Mouse (Mus musculus) right cerebral cortex, postnatal 10 days (tissue): ENCODE measurements at regions not wholly inside any gene's neighbourhood (a gene's known extent, or its start where the extent isn't known, plus 50 kb on each side); places are given as distances from the start of the nearest gene placed in this dataset.

Experiments
- DNase-seq, 2 experiments: peaks; one replicate each; pipeline ENCODE4 v3.0.0; 2021; ENCODE audit warnings: low spot score in 2 of 2

- DNase-seq: no peak
Observed at GRCm38 (mm10) chr19:32881443-32881842, 124.1 kb downstream of the Pten start.

- DNase-seq: no peak
Observed at GRCm38 (mm10) chr19:32884279-32884678, 127.0 kb downstream of the Pten start.

- no peak for DNase-seq
Observed at GRCm38 (mm10) chr19:32885481-32886131, 128.3 kb downstream of the Pten start.

- DNase-seq: no peak
Observed at GRCm38 (mm10) chr19:32887190-32887589, 129.9 kb downstream of the Pten start.

DNA sequence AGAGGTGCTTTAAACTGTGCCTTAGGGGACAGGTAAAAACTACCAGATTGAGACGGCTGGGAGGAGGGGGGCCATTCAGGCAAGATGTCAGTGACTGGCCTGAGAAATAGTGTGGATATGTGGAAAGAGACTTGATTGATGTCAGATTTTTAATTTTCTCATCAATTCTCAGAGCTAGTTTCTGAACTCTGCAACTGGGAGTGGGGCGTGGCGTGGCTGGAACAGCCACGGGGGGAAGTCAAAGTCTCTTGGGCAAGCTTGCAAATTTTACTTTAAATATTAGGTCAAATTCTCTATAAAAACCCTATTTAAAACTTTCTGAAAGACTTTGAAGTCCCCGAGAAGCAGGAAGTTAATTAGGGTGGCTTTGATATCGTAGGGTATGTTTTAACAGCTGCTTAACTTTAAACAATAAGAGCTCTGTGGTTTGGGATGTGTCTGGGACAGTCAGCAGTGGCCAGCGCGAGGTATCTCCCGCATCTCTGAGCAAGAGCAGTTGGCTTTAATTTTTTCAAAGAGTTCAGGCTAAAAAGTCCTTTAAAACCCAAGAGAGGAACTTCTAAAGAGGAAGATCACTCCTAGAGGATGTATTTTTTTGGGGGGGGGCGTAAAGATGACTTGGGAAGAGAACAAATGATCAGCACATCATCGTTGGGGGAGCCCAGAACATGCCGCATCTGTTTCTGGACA is 131.5 kb downstream of the Pten start:
- no peak for DNase-seq

DNA sequence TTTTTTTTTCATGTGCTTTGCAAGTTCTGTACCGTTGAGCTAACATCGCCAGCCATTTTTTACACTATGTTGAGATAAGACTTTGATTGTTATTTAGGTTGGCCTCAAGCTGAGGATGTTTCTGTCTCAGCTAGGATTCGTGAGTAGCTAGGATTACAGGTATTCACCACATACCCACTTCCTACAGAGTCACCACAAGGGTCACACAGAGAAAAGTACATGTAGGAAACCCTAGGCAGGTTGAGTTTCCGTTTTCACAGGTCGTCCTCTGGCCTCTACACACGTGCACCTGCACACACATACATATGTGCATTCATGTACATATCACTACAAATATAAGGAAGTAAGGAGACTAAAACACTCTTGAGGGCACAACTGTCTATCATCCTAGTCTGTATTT is 133.5 kb downstream of the Pten start:
- no peak for DNase-seq

- no peak for DNase-seq
Observed at GRCm38 (mm10) chr19:32892469-32892868, 135.2 kb downstream of the Pten start.

- no peak for DNase-seq
Observed at GRCm38 (mm10) chr19:32903454-32904108, 146.3 kb downstream of the Pten start.

GRCm38 (mm10) chr19:32904517-32904916 is 147.2 kb downstream of the Pten start:
- DNase-seq: no peak

GRCm38 (mm10) chr19:32905901-32906431 is 148.7 kb downstream of the Pten start:
- DNase-seq: no peak

GRCm38 (mm10) chr19:32906820-32907219 is 149.5 kb downstream of the Pten start:
- DNase-seq: peak in 1 of 2 experiments; percentile 31

GRCm38 (mm10) chr19:32910050-32910462 is 152.8 kb downstream of the Pten start:
- no peak for DNase-seq

DNA sequence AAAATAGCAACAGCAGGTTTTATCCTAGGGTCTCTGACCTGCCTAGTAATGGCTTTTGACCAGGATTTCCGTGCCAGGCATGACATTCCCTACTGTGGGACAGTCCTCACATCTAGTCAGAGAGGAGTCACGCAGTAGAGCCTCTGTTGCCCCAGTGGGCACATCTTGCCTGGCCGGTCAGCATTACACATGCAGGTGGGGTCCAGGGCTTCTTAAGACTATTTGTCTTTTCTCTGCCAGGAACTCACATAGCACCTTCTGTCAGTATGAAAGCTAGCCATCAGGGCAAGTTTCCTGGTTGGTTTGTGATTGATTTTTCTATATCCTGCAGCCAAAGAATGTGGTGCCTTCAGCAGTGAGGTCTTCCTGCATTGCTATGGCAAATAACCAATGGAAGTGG is 155.0 kb downstream of the Pten start:
- no peak for DNase-seq

DNA sequence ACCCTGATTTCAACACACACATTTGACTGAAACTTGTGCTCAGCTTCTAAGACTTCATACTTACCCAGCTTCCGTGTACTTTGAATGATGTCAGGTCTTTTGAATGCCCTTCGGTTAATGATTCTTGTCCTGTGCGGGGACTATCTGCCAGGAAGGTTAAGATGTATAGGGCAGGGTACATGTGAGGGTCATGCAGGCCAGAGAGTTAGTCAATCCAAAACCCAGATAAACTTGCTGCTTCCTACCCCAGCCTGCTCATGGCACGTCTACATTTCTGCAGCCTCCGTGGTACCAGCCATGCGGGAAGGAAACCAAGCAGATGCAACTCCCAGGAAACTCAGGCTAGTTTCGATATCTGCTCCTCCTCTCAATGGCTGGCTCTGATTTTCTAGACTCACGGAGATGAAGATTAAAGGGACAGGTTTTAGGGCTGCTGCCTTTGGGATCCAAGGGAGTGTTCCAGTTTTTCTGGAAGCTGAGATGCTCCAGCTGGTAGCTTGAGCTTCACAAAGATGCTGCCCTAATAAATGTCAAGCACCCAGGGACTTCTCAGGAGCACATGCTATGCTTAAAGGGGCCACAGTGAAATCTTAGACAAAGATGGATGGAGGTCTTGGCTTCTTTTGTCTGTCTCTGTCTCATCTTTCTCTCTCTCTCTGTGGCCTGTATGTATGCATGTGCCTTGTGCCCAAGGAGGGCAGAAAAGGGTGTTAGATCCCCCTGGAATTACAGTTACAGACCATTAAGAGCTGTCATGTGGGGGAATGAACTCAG is 159.4 kb downstream of the Pten start:
- DNase-seq: no peak

DNA sequence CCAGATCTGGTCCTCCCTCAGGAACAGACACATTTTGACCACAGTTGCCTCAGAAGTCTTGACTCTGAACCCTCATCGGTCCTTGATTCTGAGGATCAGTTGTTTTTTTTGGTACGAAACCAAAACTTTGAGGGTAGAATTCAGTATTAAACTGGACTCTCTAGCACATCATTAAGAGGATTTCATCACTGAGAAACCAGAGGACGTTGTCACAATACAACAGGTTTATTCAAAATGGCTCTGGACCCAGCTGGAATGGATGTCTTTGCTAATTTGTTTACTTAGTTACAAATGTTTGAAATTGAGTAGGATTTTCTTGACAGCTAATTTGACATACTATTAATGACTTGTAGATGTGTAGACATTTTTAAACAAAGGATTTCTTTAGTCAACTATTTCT is 163.7 kb downstream of the Pten start:
- no peak for DNase-seq

DNA sequence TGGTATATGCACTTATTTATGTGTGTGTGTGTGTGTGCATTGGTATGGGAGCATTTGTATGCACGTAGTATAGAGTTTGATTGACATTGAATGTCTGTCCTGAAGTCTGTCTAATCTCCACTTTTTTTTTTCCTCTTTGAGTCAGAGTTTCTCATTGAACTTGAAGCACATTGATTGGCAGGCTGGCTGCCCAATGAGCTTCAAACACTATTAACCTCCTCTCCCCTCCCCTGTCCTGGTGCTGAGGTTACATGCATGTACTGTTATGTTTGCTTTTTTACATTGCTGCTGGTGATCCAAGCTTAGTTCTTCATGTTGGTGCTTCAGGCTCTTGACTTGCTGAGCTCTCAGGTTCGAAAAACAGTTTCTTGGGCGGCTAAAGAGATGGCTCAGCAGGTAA is 166.6 kb downstream of the Pten start:
- DNase-seq: no peak

GRCm38 (mm10) chr19:32925628-32926505 is 168.6 kb downstream of the Pten start:
- no peak for DNase-seq

DNA sequence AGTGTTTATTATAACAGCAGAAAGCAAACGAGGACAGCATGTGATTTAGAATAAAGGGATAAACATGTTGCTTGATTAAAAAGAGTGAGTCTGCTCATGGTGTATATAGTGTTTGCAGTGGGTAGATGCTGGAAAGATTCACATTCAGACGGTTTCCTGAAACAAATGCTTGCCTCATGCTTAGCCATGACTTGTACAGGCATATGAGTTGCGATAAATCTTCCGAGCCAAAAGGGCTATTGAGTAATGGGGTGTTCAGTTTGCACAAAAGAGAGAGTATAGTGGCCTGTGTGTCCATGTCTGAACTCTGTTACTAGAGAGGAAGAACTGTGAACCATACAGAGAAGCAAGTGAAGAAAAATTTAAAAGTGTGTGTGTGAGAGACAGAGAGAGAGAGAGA is 169.3 kb downstream of the Pten start:
- no peak for DNase-seq

DNA sequence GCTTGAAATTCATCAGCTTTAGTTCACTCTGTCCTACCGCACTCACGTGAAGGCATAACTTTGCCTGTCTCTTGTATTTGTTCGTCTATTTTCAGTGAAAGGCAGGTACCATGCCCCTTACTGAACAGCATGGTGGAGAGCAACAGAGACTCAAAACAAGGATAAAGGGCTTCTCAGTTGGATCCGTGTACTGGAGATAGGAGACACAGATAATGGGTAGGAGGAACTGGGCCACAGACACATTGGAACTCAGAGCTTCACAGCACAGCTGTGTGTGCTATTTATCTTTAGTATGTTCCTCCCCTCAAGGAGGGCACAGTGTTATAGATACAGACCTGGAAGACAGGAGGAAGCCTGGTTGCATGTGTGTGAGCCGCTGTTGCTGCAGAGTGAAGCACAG is 176.4 kb downstream of the Pten start:
- DNase-seq: no peak

GRCm38 (mm10) chr19:32935638-32936037 is 178.3 kb downstream of the Pten start:
- DNase-seq: peak in 1 of 2 experiments; percentile 16

DNA sequence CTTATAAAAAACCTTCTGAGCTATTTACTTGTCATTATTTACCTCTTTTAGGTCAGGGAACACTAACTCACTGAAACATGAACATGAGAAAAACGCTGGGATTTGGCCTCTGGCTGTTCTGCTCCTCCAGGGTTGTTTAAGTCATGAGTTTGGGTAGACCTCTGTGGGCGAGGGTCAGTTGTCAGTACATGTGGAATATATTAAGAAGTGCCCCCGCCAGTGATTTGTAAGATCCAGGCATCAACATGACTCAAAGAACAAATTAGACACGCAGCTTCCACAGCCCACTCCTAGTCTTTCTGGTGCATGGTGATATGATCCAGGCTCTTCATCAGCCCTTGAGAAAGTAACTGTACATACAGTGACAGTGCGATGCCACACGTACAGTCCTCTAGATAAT is 180.3 kb downstream of the Pten start:
- no peak for DNase-seq
